Mouse (Mus musculus): ENCODE results near the gene Lgr4.

- TF ChIP-seq CTCF (IDR thresholded peaks at IDR 0.05; ENCODE audit: low read depth, low read length) (no peak), POLR2A (IDR thresholded peaks at IDR 0.05; ENCODE audit: extremely low read depth, insufficient read depth, low read length) (no peak)
Observed at GRCm38 (mm10) chr2:110058424-110058823, 141.0 kb downstream of the Lgr4 start.

Data from liver, adult 2 months (tissue).